ENCODE assay signal across 12 mouse cellular contexts in the genomic region with DNA sequence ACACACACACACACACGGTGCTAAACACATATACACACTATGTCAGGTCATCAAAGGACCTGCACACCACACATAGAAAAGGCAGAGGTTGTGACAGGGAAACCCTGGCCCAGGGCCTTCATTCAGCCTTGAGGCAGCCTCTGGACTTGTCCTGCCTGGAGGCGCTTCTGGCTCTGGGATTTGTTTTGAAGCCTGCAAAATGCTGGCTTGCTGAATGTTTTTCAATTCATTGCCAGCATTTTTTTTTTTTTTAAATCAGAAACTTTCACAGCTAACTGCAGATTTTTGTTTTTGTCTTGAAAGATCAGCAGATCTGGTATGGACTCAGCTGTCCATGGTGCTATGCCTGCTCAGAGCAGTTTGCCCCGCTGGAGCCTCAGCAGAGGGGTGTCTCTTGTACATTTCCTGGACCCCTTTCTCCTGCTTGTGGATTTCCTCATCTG. TPM values are rescaled to one million over a fixed set of nuclear protein-coding genes. Genes with fewer than 3 reads are reported as not detected.
A peak's percentile ranks its signal among the peaks of the same experiment; 100 is the strongest.
DNase-seq lines count a peak whose midpoint lies in the region; ATAC-seq lines count a peak whose summit lies in the region.
"Had no signal": no experiment of that assay in that cellular context is flagged by ENCODE, and none has a peak within 500 bp of the region (broad histone marks: within the 10 kb centered on the region; RNA-seq: fewer than 3 reads in every experiment).

No protein-coding gene starts in this region.

- 65% methylated on average over 3 of the region's 3 CpGs for WGBS in kidney, embryonic 16.5 days
- WGBS in heart, embryonic 16.5 days = 67% methylated on average over 3 of the region's 3 CpGs
- 70% methylated on average over 3 of the region's 3 CpGs for WGBS in neural tube, embryonic 15.5 days

- no peak overlapping the region for H3K4me2 ChIP-seq in kidney, embryonic 16.5 days (replicated peaks; ENCODE audit: low read depth, low read length)
- no peak overlapping the region for H3K4me2 ChIP-seq in heart, embryonic 16.5 days (ENCODE audit: low read depth, low read length)
- H3K4me2 ChIP-seq in neural tube, embryonic 15.5 days = no peak overlapping the region

- peak overlapping the region; percentile 44; the same call in 1 of the 2 replicates for H3K27ac ChIP-seq in kidney, embryonic 16.5 days (ENCODE audit: low read length)
- 0 out of 2 replicates have a peak overlapping the region, but pooled peaks have one; percentile 5 for H3K27ac ChIP-seq in heart, embryonic 16.5 days (ENCODE audit: low read length)
- peak overlapping the region; percentile 51 for H3K27ac ChIP-seq in neural tube, embryonic 15.5 days (replicated peaks)
- H3K27ac ChIP-seq: macrophage had no signal

- H3K4me1 ChIP-seq in kidney, embryonic 16.5 days (ENCODE audit: insufficient read depth, low read length) = peaks cover 11% of the 10 kb centered on the region; the same call in 1 of the 2 replicates
- peaks cover 6% of the 10 kb centered on the region; the same call in 1 of the 2 replicates for H3K4me1 ChIP-seq in heart, embryonic 16.5 days (ENCODE audit: control insufficient read depth, insufficient read depth, low read length)
- H3K4me1 ChIP-seq in neural tube, embryonic 15.5 days = peaks cover 5% of the 10 kb centered on the region; the same call in 1 of the 2 replicates

- no peaks in the 10 kb centered on the region for H3K27me3 ChIP-seq in kidney, embryonic 16.5 days (ENCODE audit: insufficient read depth, low read length)
- H3K27me3 ChIP-seq in heart, embryonic 16.5 days (ENCODE audit: control insufficient read depth, insufficient read depth, low read length) = no peaks in the 10 kb centered on the region
- no peaks in the 10 kb centered on the region for H3K27me3 ChIP-seq in neural tube, embryonic 15.5 days (replicated peaks)

- no peaks in the 10 kb centered on the region for H3K9me3 ChIP-seq in kidney, embryonic 16.5 days (ENCODE audit: low read length)
- H3K9me3 ChIP-seq in heart, embryonic 16.5 days (replicated peaks; ENCODE audit: control insufficient read depth, low read length) = no peaks in the 10 kb centered on the region
- no peaks in the 10 kb centered on the region for H3K9me3 ChIP-seq in neural tube, embryonic 15.5 days (replicated peaks)

- no peak overlapping the region for H3K9ac ChIP-seq in kidney, embryonic 16.5 days (replicated peaks; ENCODE audit: low read length)
- no peak overlapping the region for H3K9ac ChIP-seq in heart, embryonic 16.5 days (ENCODE audit: low read length)
- H3K9ac ChIP-seq in neural tube, embryonic 15.5 days (replicated peaks) = no peak overlapping the region

- no peak for ATAC-seq in kidney, embryonic 16.5 days (ENCODE audit: low FRiP score, low TSS enrichment)
- peak; percentile 52 for ATAC-seq in heart, embryonic 16.5 days (replicated peaks; ENCODE audit: extremely low read depth, insufficient read depth, low FRiP score)
- ATAC-seq in neural tube, embryonic 15.5 days (ENCODE audit: low FRiP score) = no peak

- peak; percentile 73 for DNase-seq in adrenal gland, postnatal 10 days
- no peak for DNase-seq in adrenal gland, adult 18-20 months (ENCODE audit: low spot score in 2 of 2)
- no peak for DNase-seq in kidney, adult 8-10 months
- DNase-seq in retina, embryonic 14.5 days (ENCODE audit: low spot score) = no peak
- DNase-seq in yolk sac, embryonic 10.5 days (ENCODE audit: low spot score) = no peak
- DNase-seq: thymus, postnatal 4 days had no signal

- no peak overlapping the region for H3K4me3 ChIP-seq in kidney, embryonic 16.5 days (ENCODE audit: low read length)
- no peak overlapping the region for H3K4me3 ChIP-seq in heart, embryonic 16.5 days (ENCODE audit: low read length)
- H3K4me3 ChIP-seq in neural tube, embryonic 15.5 days (replicated peaks) = no peak overlapping the region

- no peaks in the 10 kb centered on the region for H3K36me3 ChIP-seq in kidney, embryonic 16.5 days (ENCODE audit: insufficient read depth, low read length)
- no peaks in the 10 kb centered on the region for H3K36me3 ChIP-seq in heart, embryonic 16.5 days (ENCODE audit: control insufficient read depth, insufficient read depth)
- no peaks in the 10 kb centered on the region for H3K36me3 ChIP-seq in neural tube, embryonic 15.5 days

RNA-seq across cellular contexts. Expression of a gene that starts 11.4 kb away (rescaled TPM):
- total RNA-seq in adrenal gland, postnatal 10 days (2021) = 10 to 100 TPM; 17.5 to 17.6 TPM
- 10 to 100 TPM; 21.0 to 25.3 TPM for total RNA-seq in adrenal gland, adult 18-20 months (2021)
- polyA plus RNA-seq in kidney, embryonic 16.5 days (2015; fragmentation: Nextera tagmentation; extraction: Ambion mirVana) = 3.0 and 3.4 TPM in 2 replicates
- 3.7 and 3.8 TPM in 2 replicates for polyA plus RNA-seq in heart, embryonic 16.5 days (2015; fragmentation: Nextera tagmentation; extraction: Ambion mirVana)
- polyA plus RNA-seq in neural tube, embryonic 15.5 days (2015; fragmentation: Nextera tagmentation; extraction: Ambion mirVana) = 6.1 and 8.7 TPM in 2 replicates

RNA-seq across cellular contexts. Expression of a gene that starts 30.3 kb away (rescaled TPM):
- total RNA-seq in adrenal gland, postnatal 10 days (2021) = not detected
- under 1 TPM in 1 of 2 experiments, not detected in 1; 0.42 TPM for total RNA-seq in adrenal gland, adult 18-20 months (2021)
- polyA plus RNA-seq in kidney, embryonic 16.5 days (2015; fragmentation: Nextera tagmentation; extraction: Ambion mirVana) = not detected in 2 replicates
- polyA plus RNA-seq in heart, embryonic 16.5 days (2015; fragmentation: Nextera tagmentation; extraction: Ambion mirVana) = not detected in 2 replicates
- polyA plus RNA-seq in neural tube, embryonic 15.5 days (2015; fragmentation: Nextera tagmentation; extraction: Ambion mirVana) = not detected in 2 replicates
- total RNA-seq: gastrocnemius, postnatal 36 days; layer of hippocampus, postnatal 25 days had no signal
- polyA plus RNA-seq: macrophage had no signal
